ENCODE assay signal across 8 mouse cellular contexts in the genomic region with DNA sequence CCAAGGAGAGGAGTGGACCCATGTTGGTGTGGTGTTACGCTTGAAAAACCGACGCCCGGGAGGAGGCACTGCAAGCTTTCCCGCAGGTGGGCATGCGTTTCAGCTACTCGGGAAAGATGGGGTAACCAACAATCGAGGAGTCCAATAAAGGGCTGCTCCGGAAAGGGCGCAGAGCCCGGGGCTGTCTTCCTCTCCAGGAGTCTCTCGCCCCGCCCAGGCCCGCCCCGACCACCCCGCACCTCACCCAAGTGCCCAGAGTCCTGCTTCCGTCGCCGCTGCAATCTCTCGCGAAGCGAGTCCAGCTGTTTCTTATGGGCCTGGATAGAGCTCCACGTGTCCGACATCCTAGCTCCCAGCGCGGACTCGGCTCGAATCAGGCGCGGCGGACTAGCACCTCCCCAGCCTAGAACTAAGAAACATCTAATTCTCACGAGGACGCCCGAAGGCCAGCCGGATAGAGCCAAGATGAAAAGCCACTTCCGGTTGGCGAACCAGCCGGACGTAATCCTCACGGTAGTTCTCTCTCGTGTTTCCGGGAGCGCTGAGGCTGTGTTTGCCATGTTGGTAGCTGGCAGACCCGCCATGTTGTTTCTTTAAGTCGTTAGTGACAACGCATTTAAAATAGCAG. TPM values are rescaled to one million over a fixed set of nuclear protein-coding genes. Genes with fewer than 3 reads are reported as not detected.
DNase-seq lines count a peak whose midpoint lies in the region; ATAC-seq and TF ChIP-seq lines count a peak whose summit lies in the region.

A gene (minus strand): TSS at position 485 of the 628 bp plus-strand sequence.

- H3K27me3 ChIP-seq in ES-Bruce4 (ENCODE audit: control insufficient read depth, insufficient read depth, low read length, poor library complexity, severe bottlenecking) = no peaks in the 10 kb centered on the region
- H3K27me3 ChIP-seq in forebrain, embryonic 13.5 days = no peaks in the 10 kb centered on the region
- H3K27me3 ChIP-seq in liver, postnatal 0 days (ENCODE audit: insufficient read depth, low read length) = no peaks in the 10 kb centered on the region
- H3K27me3 ChIP-seq in neural tube, embryonic 14.5 days (ENCODE audit: control insufficient read depth, insufficient read depth, low read length) = no peaks in the 10 kb centered on the region

- peak; percentile 96 for ATAC-seq in cerebellum, adult (ENCODE audit: insufficient number of reproducible peaks, low FRiP score, low TSS enrichment)
- ATAC-seq in forebrain, embryonic 13.5 days = peak; percentile 94
- peak; percentile 98 for ATAC-seq in liver, postnatal 0 days
- ATAC-seq in neural tube, embryonic 14.5 days (ENCODE audit: low read depth) = peak; percentile 96

- H3K4me3 ChIP-seq in ES-Bruce4 (ENCODE audit: low read depth, low read length) = peak within 1 kb of the TSS; percentile 93
- peak within 1 kb of the TSS; percentile 72 for H3K4me3 ChIP-seq in forebrain, embryonic 13.5 days
- peak within 1 kb of the TSS; percentile 79 for H3K4me3 ChIP-seq in liver, postnatal 0 days (ENCODE audit: low read depth, low read length)
- H3K4me3 ChIP-seq in neural tube, embryonic 14.5 days (ENCODE audit: low read depth, low read length) = peak within 1 kb of the TSS; percentile 53

- peak within 1 kb of the TSS; percentile 89 for H3K27ac ChIP-seq in ES-Bruce4 (ENCODE audit: insufficient read depth, low read length)
- peak within 1 kb of the TSS; percentile 91 for H3K27ac ChIP-seq in forebrain, embryonic 13.5 days
- peak within 1 kb of the TSS; percentile 86 for H3K27ac ChIP-seq in liver, postnatal 0 days (ENCODE audit: low read depth)
- H3K27ac ChIP-seq in neural tube, embryonic 14.5 days (ENCODE audit: low read depth, low read length) = peak within 1 kb of the TSS; percentile 89

- H3K4me1 ChIP-seq in ES-Bruce4 (ENCODE audit: control insufficient read depth, insufficient read depth, low read length) = no peaks in the 10 kb centered on the region
- H3K4me1 ChIP-seq in forebrain, embryonic 13.5 days = peaks cover 11% of the 10 kb centered on the region
- peaks cover 18% of the 10 kb centered on the region for H3K4me1 ChIP-seq in liver, postnatal 0 days (ENCODE audit: insufficient read depth)
- H3K4me1 ChIP-seq in neural tube, embryonic 14.5 days (ENCODE audit: control insufficient read depth, insufficient read depth, low read length) = peaks cover 3% of the 10 kb centered on the region; the same call in 1 of the 2 replicates

- H3K4me2 ChIP-seq in forebrain, embryonic 13.5 days = peak within 1 kb of the TSS; percentile 80
- peak within 1 kb of the TSS; percentile 80 for H3K4me2 ChIP-seq in liver, postnatal 0 days (ENCODE audit: low read depth, low read length)
- H3K4me2 ChIP-seq in neural tube, embryonic 14.5 days (ENCODE audit: low read depth, low read length) = peak within 1 kb of the TSS; percentile 68

- WGBS in forebrain, embryonic 13.5 days = under 1% methylated on average over 46 of the region's 46 CpGs
- under 1% methylated on average over 46 of the region's 46 CpGs for WGBS in large intestine, adult 2 months
- under 1% methylated on average over 42 of the region's 46 CpGs for WGBS in liver, postnatal 0 days (ENCODE audit: insufficient replicate concordance)
- WGBS in neural tube, embryonic 14.5 days = under 1% methylated on average over 46 of the region's 46 CpGs

- H3K9me3 ChIP-seq in ES-Bruce4 (replicated peaks; ENCODE audit: control insufficient read depth, insufficient read depth, low read length, poor library complexity, severe bottlenecking) = no peaks in the 10 kb centered on the region
- no peaks in the 10 kb centered on the region for H3K9me3 ChIP-seq in forebrain, embryonic 13.5 days (replicated peaks)
- no peaks in the 10 kb centered on the region for H3K9me3 ChIP-seq in liver, postnatal 0 days (ENCODE audit: low read length)
- no peaks in the 10 kb centered on the region for H3K9me3 ChIP-seq in neural tube, embryonic 14.5 days (ENCODE audit: control insufficient read depth, low read length)

- intact Hi-C loops in heart, postnatal 10 days (cut with DNase I) = loop anchor here (2.0 to 10.0 kb wide), 2 partner anchors 26 to 420 kb away; a partner anchor contains a TSS

- DNase-seq in heart, postnatal 10 days = peak; percentile 94
- DNase-seq in large intestine, adult 2 months (ENCODE audit: low read depth, low spot score) = peak; percentile 86
- DNase-seq in liver, postnatal 0 days = peak; percentile 91
- peak; percentile 90 for DNase-seq in testis, postnatal 10 days (ENCODE audit: low spot score)

- TF ChIP-seq EP300 in ES-Bruce4 (IDR thresholded peaks at IDR 0.05; ENCODE audit: insufficient read depth, low read depth, low read length) = peak; percentile 58; the same call in 1 of the 2 replicates
- TF ChIP-seq EP300 in liver, postnatal 0 days (IDR thresholded peaks at IDR 0.05; ENCODE audit: low read depth) = peak; percentile 29; the same call in 1 of the 2 replicates

- no peak for TF ChIP-seq POLR2A in ES-Bruce4 (IDR thresholded peaks at IDR 0.05; ENCODE audit: insufficient read depth, low read length)

- H3K36me3 ChIP-seq in ES-Bruce4 (ENCODE audit: control insufficient read depth, insufficient read depth, low read length, poor library complexity, severe bottlenecking) = peaks cover 10% of the 10 kb centered on the region; the same call in 1 of the 2 replicates
- H3K36me3 ChIP-seq in forebrain, embryonic 13.5 days (ENCODE audit: poor library complexity, severe bottlenecking) = peaks cover 22% of the 10 kb centered on the region
- H3K36me3 ChIP-seq in liver, postnatal 0 days (replicated peaks; ENCODE audit: insufficient read depth, low read length) = peaks cover 8% of the 10 kb centered on the region
- H3K36me3 ChIP-seq in neural tube, embryonic 14.5 days (ENCODE audit: control insufficient read depth, insufficient read depth, low read length) = peaks cover 11% of the 10 kb centered on the region; the same call in 1 of the 2 replicates

- no peak for TF ChIP-seq CTCF in ES-Bruce4 (IDR thresholded peaks at IDR 0.05; ENCODE audit: low read depth, low read length)
- TF ChIP-seq CTCF in liver, postnatal 0 days (IDR thresholded peaks at IDR 0.05; ENCODE audit: low read depth) = 0 out of 2 replicates have a peak, but pooled peaks have one; percentile 21

- peak within 1 kb of the TSS; percentile 75 for H3K9ac ChIP-seq in ES-Bruce4 (ENCODE audit: low read depth, poor library complexity, severe bottlenecking)
- H3K9ac ChIP-seq in forebrain, embryonic 13.5 days = peak within 1 kb of the TSS; percentile 83
- H3K9ac ChIP-seq in liver, postnatal 0 days (replicated peaks) = peak within 1 kb of the TSS; percentile 81
- H3K9ac ChIP-seq in neural tube, embryonic 14.5 days (replicated peaks; ENCODE audit: low read depth, low read length) = peak within 1 kb of the TSS; percentile 64

RNA-seq across cellular contexts. Expression of the gene that starts here (rescaled TPM):
- polyA plus RNA-seq in ES-Bruce4 (2011; ENCODE audit: insufficient read depth, insufficient read length, low read depth, missing spikeins) = 65.8 and 67.6 TPM in 2 replicates
- 55.3 and 55.6 TPM in 2 replicates for polyA plus RNA-seq in forebrain, embryonic 13.5 days (2015; fragmentation: Nextera tagmentation; extraction: Ambion mirVana)
- 10 to 100 TPM; 15.7 to 18.8 TPM for total RNA-seq in heart, postnatal 10 days (2021)
- 14.1 and 14.4 TPM in 2 replicates for polyA plus RNA-seq in large intestine, adult 2 months (2012; rRNA removed)
- 7.2 and 8.1 TPM in 2 replicates for polyA plus RNA-seq in liver, postnatal 0 days (2015; fragmentation: Nextera tagmentation; extraction: Ambion mirVana)
- polyA plus RNA-seq in neural tube, embryonic 14.5 days (2014; fragmentation: Nextera tagmentation; extraction: Ambion mirVana) = 41.1 and 42.5 TPM in 2 replicates

Comparison
In these comparisons a context has a peak if more than half of its experiments do, and no peak if none do; other contexts are left out.
1. Peak in every context shown above with its lines: DNase-seq, ATAC-seq, H3K4me3 ChIP-seq and H3K27ac ChIP-seq.